Mouse (Mus musculus): ENCODE measurements around the gene Mecom.

Mecom gene

GRCm38 (mm10) chr3:30000260-30000659, 547.5 kb downstream of the Mecom start:
- DNase-seq: no peak

- no peak for DNase-seq
Measured at GRCm38 (mm10) chr3:29999035-29999434, 548.8 kb downstream of the Mecom start.

- DNase-seq: no peak
Measured at GRCm38 (mm10) chr3:29997068-29997467, 550.7 kb downstream of the Mecom start.

- no peak for DNase-seq
Measured at GRCm38 (mm10) chr3:29993346-29993745, 554.5 kb downstream of the Mecom start.

- DNase-seq: no peak
Measured at GRCm38 (mm10) chr3:29991523-29991922, 556.3 kb downstream of the Mecom start.

- no peak for DNase-seq
Measured at GRCm38 (mm10) chr3:29984431-29984830, 563.4 kb downstream of the Mecom start.

GRCm38 (mm10) chr3:29981259-29981910, 566.4 kb downstream of the Mecom start:
- DNase-seq: no peak

GRCm38 (mm10) chr3:29980531-29980930, 567.3 kb downstream of the Mecom start:
- DNase-seq: no peak

GRCm38 (mm10) chr3:29976580-29976979, 571.2 kb downstream of the Mecom start:
- DNase-seq: no peak

- DNase-seq: no peak
Measured at GRCm38 (mm10) chr3:29968433-29968949, 579.3 kb downstream of the Mecom start.

- no peak for DNase-seq
Measured at GRCm38 (mm10) chr3:29963953-29964352, 583.9 kb downstream of the Mecom start.

GRCm38 (mm10) chr3:29963447-29963846, 584.4 kb downstream of the Mecom start:
- DNase-seq: no peak

- DNase-seq: no peak
Measured at GRCm38 (mm10) chr3:29959051-29959450, 588.8 kb downstream of the Mecom start.

GRCm38 (mm10) chr3:29957365-29958236, 590.2 kb downstream of the Mecom start:
- DNase-seq: no peak

- no peak for DNase-seq
Measured at GRCm38 (mm10) chr3:29953269-29953668, 594.5 kb downstream of the Mecom start.

GRCm38 (mm10) chr3:29950853-29951252, 597.0 kb downstream of the Mecom start:
- no peak for DNase-seq

- DNase-seq: no peak
Measured at GRCm38 (mm10) chr3:29903596-29904308, 644.1 kb downstream of the Mecom start.
